Mouse (Mus musculus): ENCODE measurements around the gene Hist1h1t.

DNA sequence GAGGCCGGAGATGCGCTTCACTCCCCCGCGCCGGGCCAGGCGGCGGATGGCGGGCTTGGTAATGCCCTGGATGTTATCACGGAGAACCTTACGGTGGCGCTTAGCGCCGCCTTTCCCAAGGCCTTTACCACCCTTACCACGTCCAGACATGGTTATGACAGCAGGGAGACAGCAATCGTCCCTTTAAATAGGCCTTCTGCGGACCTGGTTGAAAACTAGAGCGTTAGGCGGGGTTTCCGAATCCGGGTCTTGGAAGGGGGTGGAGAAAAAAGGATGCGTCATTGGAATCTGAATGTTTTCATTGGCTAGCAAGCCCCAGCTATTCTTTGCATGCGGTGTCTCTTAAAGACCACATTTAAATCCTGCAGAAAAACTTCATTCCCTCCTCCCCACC lies 2.7 kb downstream of the Hist1h1t start, which contains the start of gene Hist1h4c:
- TF ChIP-seq CTCF (IDR thresholded peaks at IDR 0.05; ENCODE audit: extremely low read depth, insufficient read length, insufficient replicate concordance, low read depth, low read length) (0 out of 2 replicates have a peak, but pooled peaks have one; percentile 7), POLR2A (IDR thresholded peaks at IDR 0.05; ENCODE audit: low read depth, low read length) (peak; percentile 100)
